ENCODE assay signal across 33 mouse cellular contexts in the genomic region with DNA sequence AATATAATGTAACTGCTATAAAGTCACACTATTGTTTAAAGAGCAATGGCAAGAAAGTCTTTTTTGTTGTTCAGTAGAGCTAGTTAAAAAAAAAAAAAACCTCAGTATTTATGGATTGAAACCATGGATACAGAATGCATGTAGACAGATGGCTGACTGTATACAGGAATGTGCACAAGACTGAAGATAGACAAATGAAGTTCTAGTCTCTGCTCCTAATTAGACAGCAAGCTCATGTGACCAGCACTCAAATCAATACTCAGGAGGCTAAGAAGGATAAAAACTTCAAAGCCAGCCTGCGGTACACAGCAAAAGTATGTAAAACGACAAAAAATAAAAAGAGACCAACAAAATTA. TPM values are rescaled to one million over a fixed set of nuclear protein-coding genes. Genes with fewer than 3 reads are reported as not detected.
A peak's percentile ranks its signal among the peaks of the same experiment; 100 is the strongest.
DNase-seq lines count a peak whose midpoint lies in the region; ATAC-seq and TF ChIP-seq lines count a peak whose summit lies in the region.
"Had no signal": no experiment of that assay in that cellular context is flagged by ENCODE, and none has a peak within 500 bp of the region (broad histone marks: within the 10 kb centered on the region; RNA-seq: fewer than 3 reads in every experiment).

No protein-coding gene starts in this region.

- no peak overlapping the region for H3K4me2 ChIP-seq in heart, postnatal 0 days (ENCODE audit: low read depth, low read length)
- H3K4me2 ChIP-seq: hindbrain, embryonic 12.5 days; hindbrain, embryonic 15.5 days; kidney, embryonic 15.5 days had no signal

- in situ Hi-C loops in ES-E14 (cut with MboI; ENCODE audit: low sequenced_read_pairs in 2 of 2, unreplicated experiment in 2 of 2), result no loop called here

- 85% methylated on average over 2 of the region's 2 CpGs for WGBS in heart, postnatal 0 days
- 88% methylated on average over 2 of the region's 2 CpGs for WGBS in heart, embryonic 10.5 days

- no peak overlapping the region for H3K4me3 ChIP-seq in heart, postnatal 0 days (ENCODE audit: low read depth, low read length)
- H3K4me3 ChIP-seq in heart, embryonic 10.5 days, result no peak overlapping the region
- no peak overlapping the region for H3K4me3 ChIP-seq in ES-E14 (ENCODE audit: insufficient read depth in 1 of 2, low read depth in 1 of 2, low read length in 2 of 2, poor library complexity in 1 of 2, severe bottlenecking in 1 of 2)
- no peak overlapping the region for H3K4me3 ChIP-seq in MEL (ENCODE audit: control insufficient read depth in 1 of 2, insufficient read depth in 1 of 2, low read depth in 2 of 2, low read length in 2 of 2)
- H3K4me3 ChIP-seq: heart, adult 2 months; heart, embryonic 13.5 days; hindbrain, embryonic 12.5 days; hindbrain, embryonic 15.5 days; kidney, embryonic 15.5 days had no signal

- peak overlapping the region; percentile 68; the same call in 1 of the 2 replicates for H3K27ac ChIP-seq in heart, postnatal 0 days (ENCODE audit: low read depth)
- H3K27ac ChIP-seq in heart, embryonic 10.5 days, result no peak overlapping the region
- H3K27ac ChIP-seq in ES-E14 (ENCODE audit: insufficient read depth, low read depth, low read length, poor library complexity, severe bottlenecking), result no peak overlapping the region
- peak overlapping the region; percentile 48 for H3K27ac ChIP-seq in MEL (ENCODE audit: control insufficient read depth, low read depth, low read length)
- H3K27ac ChIP-seq: heart, adult 2 months; hindbrain, embryonic 12.5 days; hindbrain, embryonic 15.5 days; kidney, embryonic 15.5 days had no signal

- no peaks in the 10 kb centered on the region for H3K36me3 ChIP-seq in heart, postnatal 0 days (replicated peaks; ENCODE audit: control insufficient read depth, insufficient read depth, low read length)
- H3K36me3 ChIP-seq in heart, embryonic 10.5 days, result peaks cover 15% of the 10 kb centered on the region
- H3K36me3 ChIP-seq in ES-E14 (ENCODE audit: control insufficient read depth, insufficient read depth, low read length, poor library complexity, severe bottlenecking) (peaks cover 7% of the 10 kb centered on the region), MEL (ENCODE audit: control insufficient read depth in 1 of 2, insufficient read depth in 2 of 2, low read length in 2 of 2) (peaks cover 31 to 79% of the 10 kb centered on the region in 2 experiments)
- H3K36me3 ChIP-seq: hindbrain, embryonic 12.5 days; hindbrain, embryonic 15.5 days had no signal

- TF ChIP-seq RAD21 in MEL (IDR thresholded peaks at IDR 0.05; ENCODE audit: low read depth, low read length), result no peak

- 0 out of 2 replicates have a peak, but pooled peaks have one; percentile 9 for ATAC-seq in frontal cortex, adult (ENCODE audit: low TSS enrichment)
- ATAC-seq in heart, postnatal 0 days (ENCODE audit: insufficient read depth, low read depth), result no peak
- no peak for ATAC-seq in erythroid progenitor cell, adult 5-6 weeks (replicated peaks; ENCODE audit: low FRiP score, poor library complexity, severe bottlenecking)
- ATAC-seq: CD4-positive, CD25-positive, alpha-beta regulatory T cell, adult 4 months; intestine, postnatal 0 days; Patski had no signal

- peaks cover 86% of the 10 kb centered on the region for H3K79me2 ChIP-seq in MEL (ENCODE audit: control insufficient read depth, insufficient read depth, low read length, poor library complexity)

- peaks cover 45% of the 10 kb centered on the region for H3K4me1 ChIP-seq in heart, postnatal 0 days (ENCODE audit: control insufficient read depth, insufficient read depth)
- peaks cover 35% of the 10 kb centered on the region for H3K4me1 ChIP-seq in heart, embryonic 10.5 days
- H3K4me1 ChIP-seq in ES-E14 (ENCODE audit: control insufficient read depth in 2 of 2, insufficient read depth in 2 of 2, low read length in 2 of 2, poor library complexity in 1 of 2) (peaks cover 4% of the 10 kb centered on the region in 2 experiments; a peak in 2 of 4 replicates), MEL (ENCODE audit: control insufficient read depth in 1 of 2, insufficient read depth in 2 of 2, low read length in 2 of 2) (peaks cover 46 to 51% of the 10 kb centered on the region in 2 experiments)

- no peak overlapping the region for H3K9ac ChIP-seq in heart, postnatal 0 days (replicated peaks; ENCODE audit: low read depth, low read length)
- H3K9ac ChIP-seq in ES-E14 (ENCODE audit: insufficient read depth, low read depth, low read length, poor library complexity, severe bottlenecking) (no peak overlapping the region), MEL (ENCODE audit: control insufficient read depth, low read depth, low read length, poor library complexity, severe bottlenecking) (peak overlapping the region; percentile 27)
- H3K9ac ChIP-seq: heart, embryonic 13.5 days; hindbrain, embryonic 12.5 days; hindbrain, embryonic 15.5 days; kidney, embryonic 15.5 days had no signal

- no peaks in the 10 kb centered on the region for H3K27me3 ChIP-seq in heart, postnatal 0 days (ENCODE audit: control insufficient read depth, insufficient read depth, low read length)
- H3K27me3 ChIP-seq in heart, embryonic 10.5 days (ENCODE audit: insufficient read depth, poor library complexity, severe bottlenecking), result no peaks in the 10 kb centered on the region
- no peaks in the 10 kb centered on the region for H3K27me3 ChIP-seq in MEL (ENCODE audit: control insufficient read depth in 1 of 2, insufficient read depth in 2 of 2, low read length in 2 of 2)
- H3K27me3 ChIP-seq: heart, embryonic 13.5 days; hindbrain, embryonic 12.5 days; hindbrain, embryonic 15.5 days; kidney, embryonic 15.5 days; Patski had no signal

- TF ChIP-seq CTCF in heart, postnatal 0 days (IDR thresholded peaks at IDR 0.05; ENCODE audit: low read depth), result no peak
- TF ChIP-seq CTCF in MEL (IDR thresholded peaks at IDR 0.05 in 2 of 3, conservative IDR thresholded peaks at IDR 0.05 in 1 of 3; ENCODE audit: control insufficient read depth in 1 of 3, insufficient read depth in 1 of 3, low read depth in 2 of 3, low read length in 3 of 3, poor library complexity in 1 of 3, severe bottlenecking in 1 of 3), result no peak

- H3K9me3 ChIP-seq in heart, postnatal 0 days (replicated peaks; ENCODE audit: control insufficient read depth, low read length), result no peaks in the 10 kb centered on the region
- H3K9me3 ChIP-seq in heart, embryonic 10.5 days, result no peaks in the 10 kb centered on the region
- H3K9me3 ChIP-seq in ES-E14 (ENCODE audit: control insufficient read depth, insufficient read depth, low read depth, low read length) (no peaks in the 10 kb centered on the region), MEL (replicated peaks; ENCODE audit: insufficient read depth, low read length) (no peaks in the 10 kb centered on the region)
- H3K9me3 ChIP-seq: heart, embryonic 13.5 days; hindbrain, embryonic 12.5 days; hindbrain, embryonic 15.5 days; kidney, embryonic 15.5 days had no signal

- TF ChIP-seq EP300 in heart, postnatal 0 days (IDR thresholded peaks at IDR 0.05; ENCODE audit: low read depth), result no peak
- TF ChIP-seq EP300 in MEL (IDR thresholded peaks at IDR 0.05; ENCODE audit: low read depth in 1 of 2, low read length in 2 of 2), result no peak

- no peak for DNase-seq in frontal cortex, adult 2 months (ENCODE audit: extremely low spot score in 1 of 2, low spot score in 1 of 2)
- no peak for DNase-seq in heart, postnatal 0 days (ENCODE audit: low spot score)
- no peak for DNase-seq in heart, embryonic 10.5 days (ENCODE audit: low spot score)
- DNase-seq in ES-E14 (ENCODE audit: low read depth, low spot score), result no peak
- DNase-seq in MEL (ENCODE audit: low read depth, low spot score), result no peak
- DNase-seq: adrenal gland, postnatal 10 days; adrenal gland, postnatal 36 days; cerebellum, adult 11 months; cerebellum, adult 2 months; cerebellum, adult 9-11 months; cerebellum, postnatal 36 days; gastrocnemius, postnatal 36 days; heart, adult 2 months had no signal

- no peak for TF ChIP-seq POLR2A in MEL (IDR thresholded peaks at IDR 0.05; ENCODE audit: control insufficient read depth in 1 of 2, insufficient read depth in 1 of 2, low read depth in 1 of 2, low read length in 2 of 2, poor library complexity in 1 of 2)

RNA-seq across cellular contexts. Expression of a gene that starts 5.5 kb away (rescaled TPM):
- polyA plus RNA-seq in frontal cortex, adult 2 months (2012; rRNA removed), result 70.0 and 84.1 TPM in 2 replicates
- 173 and 191 TPM in 2 replicates for total RNA-seq in heart, postnatal 0 days (2014; rRNA removed; ENCODE audit: low replicate concordance)
- 168 and 171 TPM in 2 replicates for polyA plus RNA-seq in heart, postnatal 0 days (2015; fragmentation: Nextera tagmentation; extraction: Ambion mirVana)
- 309 and 341 TPM in 2 replicates for polyA plus RNA-seq in heart, embryonic 10.5 days (2016; fragmentation: Nextera tagmentation; extraction: Ambion mirVana)
- 308 and 369 TPM in 2 replicates for total RNA-seq in ES-E14 (2012; rRNA removed)
- total RNA-seq in MEL (2012; rRNA removed), result 434 TPM in 2 replicates
- polyA plus RNA-seq in MEL (2012; ENCODE audit: insufficient read depth in 1 of 2, insufficient read length in 2 of 2, low read depth in 1 of 2, low replicate concordance in 2 of 2, missing spikeins in 1 of 2), result 100 to 1,000 TPM; 222 to 266 TPM
- total RNA-seq in erythroid progenitor cell, adult 5-6 weeks (2015; ENCODE audit: low replicate concordance), result 105 and 119 TPM in 2 replicates
- 75.2 and 130 TPM in 2 replicates for total RNA-seq in erythroid progenitor cell, adult 5-6 weeks (2017; ENCODE audit: low replicate concordance)

RNA-seq across cellular contexts. Expression of a gene that starts 5.7 kb away (rescaled TPM):
- 9.2 and 10.0 TPM in 2 replicates for polyA plus RNA-seq in frontal cortex, adult 2 months (2012; rRNA removed)
- 15.7 and 16.2 TPM in 2 replicates for total RNA-seq in heart, postnatal 0 days (2014; rRNA removed; ENCODE audit: low replicate concordance)
- 20.2 and 24.2 TPM in 2 replicates for polyA plus RNA-seq in heart, postnatal 0 days (2015; fragmentation: Nextera tagmentation; extraction: Ambion mirVana)
- 47.4 and 54.9 TPM in 2 replicates for polyA plus RNA-seq in heart, embryonic 10.5 days (2016; fragmentation: Nextera tagmentation; extraction: Ambion mirVana)
- total RNA-seq in ES-E14 (2012; rRNA removed) (62.9 and 90.3 TPM in 2 replicates), MEL (2012; rRNA removed) (153 and 180 TPM in 2 replicates)
- 100 to 1,000 TPM; 103 to 110 TPM for polyA plus RNA-seq in MEL (2012; ENCODE audit: insufficient read depth in 1 of 2, insufficient read length in 2 of 2, low read depth in 1 of 2, low replicate concordance in 2 of 2, missing spikeins in 1 of 2)
- total RNA-seq in erythroid progenitor cell, adult 5-6 weeks (2015; ENCODE audit: low replicate concordance), result 6.8 and 12.2 TPM in 2 replicates
- total RNA-seq in erythroid progenitor cell, adult 5-6 weeks (2017; ENCODE audit: low replicate concordance), result 15.1 and 17.4 TPM in 2 replicates

RNA-seq across cellular contexts. Expression of a gene that starts 28.8 kb away (rescaled TPM):
- 64.9 and 66.3 TPM in 2 replicates for polyA plus RNA-seq in frontal cortex, adult 2 months (2012; rRNA removed)
- total RNA-seq in heart, postnatal 0 days (2014; rRNA removed; ENCODE audit: low replicate concordance), result 21.8 and 37.8 TPM in 2 replicates
- polyA plus RNA-seq in heart, postnatal 0 days (2015; fragmentation: Nextera tagmentation; extraction: Ambion mirVana), result 32.2 and 36.3 TPM in 2 replicates
- 53.2 and 69.3 TPM in 2 replicates for polyA plus RNA-seq in heart, embryonic 10.5 days (2016; fragmentation: Nextera tagmentation; extraction: Ambion mirVana)
- total RNA-seq in ES-E14 (2012; rRNA removed), result 65.9 and 67.0 TPM in 2 replicates
- 76.7 and 87.1 TPM in 2 replicates for total RNA-seq in MEL (2012; rRNA removed)
- 100 to 1,000 TPM; 140 to 231 TPM for polyA plus RNA-seq in MEL (2012; ENCODE audit: insufficient read depth in 1 of 2, insufficient read length in 2 of 2, low read depth in 1 of 2, low replicate concordance in 2 of 2, missing spikeins in 1 of 2)
- total RNA-seq in erythroid progenitor cell, adult 5-6 weeks (2015; ENCODE audit: low replicate concordance), result 41.4 and 41.5 TPM in 2 replicates
- 28.4 and 102 TPM in 2 replicates for total RNA-seq in erythroid progenitor cell, adult 5-6 weeks (2017; ENCODE audit: low replicate concordance)

RNA-seq across cellular contexts. Expression of a gene that starts 40.3 kb away (rescaled TPM):
- 25.1 and 28.7 TPM in 2 replicates for polyA plus RNA-seq in frontal cortex, adult 2 months (2012; rRNA removed)
- total RNA-seq in heart, postnatal 0 days (2014; rRNA removed; ENCODE audit: low replicate concordance), result 12.1 and 16.4 TPM in 2 replicates
- polyA plus RNA-seq in heart, postnatal 0 days (2015; fragmentation: Nextera tagmentation; extraction: Ambion mirVana), result 8.7 and 9.6 TPM in 2 replicates
- 14.8 and 21.3 TPM in 2 replicates for polyA plus RNA-seq in heart, embryonic 10.5 days (2016; fragmentation: Nextera tagmentation; extraction: Ambion mirVana)
- total RNA-seq in ES-E14 (2012; rRNA removed) (18.0 and 22.1 TPM in 2 replicates), MEL (2012; rRNA removed) (23.4 and 26.5 TPM in 2 replicates)
- polyA plus RNA-seq in MEL (2012; ENCODE audit: insufficient read depth in 1 of 2, insufficient read length in 2 of 2, low read depth in 1 of 2, low replicate concordance in 2 of 2, missing spikeins in 1 of 2), result 10 to 100 TPM in 1 of 2 experiments, not detected in 1; 20.7 TPM
- total RNA-seq in erythroid progenitor cell, adult 5-6 weeks (2015; ENCODE audit: low replicate concordance), result 2.5 and 24.9 TPM in 2 replicates
- total RNA-seq in erythroid progenitor cell, adult 5-6 weeks (2017; ENCODE audit: low replicate concordance), result 6.3 and 12.6 TPM in 2 replicates

RNA-seq across cellular contexts. Expression of a gene that starts 58.2 kb away (rescaled TPM):
- not detected in 2 replicates for polyA plus RNA-seq in frontal cortex, adult 2 months (2012; rRNA removed)
- total RNA-seq in heart, postnatal 0 days (2014; rRNA removed; ENCODE audit: low replicate concordance), result not detected in 2 replicates
- polyA plus RNA-seq in heart, postnatal 0 days (2015; fragmentation: Nextera tagmentation; extraction: Ambion mirVana), result not detected in 2 replicates
- polyA plus RNA-seq in heart, embryonic 10.5 days (2016; fragmentation: Nextera tagmentation; extraction: Ambion mirVana), result 0.45 TPM in 1 of 2 replicates, not detected in the other
- total RNA-seq in ES-E14 (2012; rRNA removed) (not detected in 2 replicates), MEL (2012; rRNA removed) (0.85 and 1.7 TPM in 2 replicates)
- polyA plus RNA-seq in MEL (2012; ENCODE audit: insufficient read depth in 1 of 2, insufficient read length in 2 of 2, low read depth in 1 of 2, low replicate concordance in 2 of 2, missing spikeins in 1 of 2), result 1 to 10 TPM in 1 of 2 experiments, not detected in 1; 1.6 TPM
- not detected in 2 replicates for total RNA-seq in erythroid progenitor cell, adult 5-6 weeks (2015; ENCODE audit: low replicate concordance)
- not detected in 2 replicates for total RNA-seq in erythroid progenitor cell, adult 5-6 weeks (2017; ENCODE audit: low replicate concordance)
- total RNA-seq: adrenal gland, adult 18-20 months; adrenal gland, postnatal 36 days; gastrocnemius, adult 8-10 months; gastrocnemius, postnatal 36 days; heart, adult 2 months; heart, postnatal 25 days; hematopoietic stem cell, adult 5-6 weeks had no signal
- polyA plus RNA-seq: C2C12; CD4-positive, CD25-positive, alpha-beta regulatory T cell, adult 4 months; cortical plate, adult 2 months; embryonic facial prominence, embryonic 11.5 days; embryonic facial prominence, embryonic 14.5 days; forebrain, embryonic 11.5 days; heart, adult 2 months; heart, embryonic 13.5 days; heart, embryonic 16.5 days; hindbrain, embryonic 15.5 days; intestine, embryonic 14.5 days; intestine, postnatal 0 days had no signal

Comparison
In these comparisons a context has a peak if more than half of its experiments do, and no peak if none do; other contexts are left out.
1. H3K27ac ChIP-seq: peak in heart, postnatal 0 days (single experiment) and MEL (single experiment); none in heart, embryonic 10.5 days (single experiment) and ES-E14 (single experiment).